Mouse (Mus musculus) brain, embryonic 14.5 days (tissue): ENCODE measurements at regions not wholly inside any gene's neighbourhood (a gene's known extent, or its start where the extent isn't known, plus 50 kb on each side); places are given as distances from the start of the nearest gene placed in this dataset.

Experiments used
- CTCF ChIP-seq: fragments of 200-500 bp; IDR thresholded peaks from 2 replicates; pipeline ENCODE4 v1.5.1; 2012; ENCODE audit warnings: inconsistent platforms, mild to moderate bottlenecking, moderate library complexity, borderline replicate concordance; ENCODE audit not compliant: insufficient read depth, insufficient read length; ENCODE audit errors: extremely low read depth
- POLR2A ChIP-seq: fragments of 200-500 bp; IDR thresholded peaks from 2 replicates; pipeline ENCODE4 v1.6.1; 2012; ENCODE audit warnings: mild to moderate bottlenecking, inconsistent platforms, borderline replicate concordance; ENCODE audit not compliant: poor library complexity, insufficient read depth, insufficient read length, severe bottlenecking; ENCODE audit errors: extremely low read depth

GRCm38 (mm10) chr15:5426641-5427040, 182.7 kb upstream of the Ptger4 start:
- TF ChIP-seq CTCF: no peak
- TF ChIP-seq POLR2A: no peak
